Mouse (Mus musculus) regulatory T cell (primary cell): ENCODE data around the gene Polr2l.

Experiments used
- in situ Hi-C: fragments of 300-600 bp; cut with MboI, MseI; formaldehyde crosslinking; loops from one replicate; pipeline ENCODE4 v1.15.1; 2025; ENCODE audit warnings: high pct_unique_total_duplicates

Polr2l gene

DNA sequence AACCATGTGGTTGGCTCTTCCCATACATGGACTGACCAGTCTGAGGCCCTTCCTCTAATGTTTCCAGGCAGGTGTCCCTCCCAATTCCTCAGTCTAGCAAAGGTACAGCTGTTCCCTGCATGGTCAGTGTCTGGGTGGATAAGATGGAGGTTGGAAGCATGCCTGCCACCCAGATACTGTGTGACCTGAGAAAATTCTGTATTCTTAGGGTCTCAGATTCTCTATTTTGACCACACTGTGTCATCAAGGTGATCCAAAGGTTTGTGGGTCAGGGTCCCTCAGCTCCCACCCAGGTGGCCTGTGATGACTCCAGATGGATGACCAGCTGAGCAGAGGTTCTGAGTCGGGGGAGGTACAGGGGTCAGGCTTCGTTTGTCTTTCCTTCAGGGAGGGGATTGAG is 10.3 kb upstream of the Polr2l start:
- in situ Hi-C loops = loop anchor here (5.0 to 25.0 kb wide), 3 partner anchors 42 to 402 kb away; partner anchors contain the start of gene Muc6

- in situ Hi-C loops = loop anchor here (5.0 to 25.0 kb wide), 3 partner anchors 43 to 403 kb away; partner anchors contain the start of gene Muc6
These were observed 9.5 kb upstream of the Polr2l start for GRCm38 (mm10) chr7:141484186-141485120.

GRCm38 (mm10) chr7:141483114-141483653 is 8.3 kb upstream of the Polr2l start:
- in situ Hi-C loops = loop anchor here (25.0 kb wide), 2 partner anchors 179 to 404 kb away; partner anchors contain the start of gene Muc6

GRCm38 (mm10) chr7:141482531-141483024 is 7.6 kb upstream of the Polr2l start:
- in situ Hi-C loops = loop anchor here (25.0 kb wide), 2 partner anchors 180 to 405 kb away; partner anchors contain the start of gene Muc6

- in situ Hi-C loops = loop anchor here (25.0 kb wide), 2 partner anchors 181 to 406 kb away; partner anchors contain the start of gene Muc6
These were observed 6.8 kb upstream of the Polr2l start for GRCm38 (mm10) chr7:141481498-141482401.

DNA sequence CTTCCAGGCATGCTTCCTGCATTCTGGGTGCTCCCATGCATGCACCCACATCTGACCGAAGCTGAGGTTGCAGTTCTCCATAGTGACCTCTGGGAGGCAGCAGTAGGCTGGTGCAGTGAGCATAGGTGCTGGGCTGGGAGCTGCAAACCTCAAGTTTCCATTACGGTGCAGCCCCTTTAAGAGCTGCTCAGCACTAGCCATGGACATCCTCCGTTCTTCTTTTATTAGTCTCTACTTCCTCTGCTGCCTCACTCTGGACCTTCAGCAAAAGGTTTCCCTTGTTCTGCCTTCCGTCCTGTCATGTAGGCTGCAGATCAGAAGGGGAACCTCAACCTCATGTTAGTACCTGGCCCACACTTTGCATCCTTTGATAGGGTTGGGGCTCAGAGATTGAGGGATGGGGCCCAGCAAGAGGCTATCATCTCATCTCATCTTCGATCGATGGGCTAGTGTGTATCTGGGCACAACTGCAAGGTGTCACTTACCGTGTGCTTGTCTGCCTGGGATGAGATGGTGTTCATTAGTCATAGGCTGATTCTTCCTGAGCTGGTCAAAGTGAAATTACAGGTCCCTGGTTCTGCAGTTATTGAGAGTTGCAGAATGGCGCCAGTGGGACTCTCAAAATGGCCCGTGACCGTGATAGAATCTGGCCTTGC is 6.0 kb upstream of the Polr2l start:
- in situ Hi-C loops = loop anchor here (25.0 kb wide), 2 partner anchors 181 to 406 kb away; partner anchors contain the start of gene Muc6

DNA sequence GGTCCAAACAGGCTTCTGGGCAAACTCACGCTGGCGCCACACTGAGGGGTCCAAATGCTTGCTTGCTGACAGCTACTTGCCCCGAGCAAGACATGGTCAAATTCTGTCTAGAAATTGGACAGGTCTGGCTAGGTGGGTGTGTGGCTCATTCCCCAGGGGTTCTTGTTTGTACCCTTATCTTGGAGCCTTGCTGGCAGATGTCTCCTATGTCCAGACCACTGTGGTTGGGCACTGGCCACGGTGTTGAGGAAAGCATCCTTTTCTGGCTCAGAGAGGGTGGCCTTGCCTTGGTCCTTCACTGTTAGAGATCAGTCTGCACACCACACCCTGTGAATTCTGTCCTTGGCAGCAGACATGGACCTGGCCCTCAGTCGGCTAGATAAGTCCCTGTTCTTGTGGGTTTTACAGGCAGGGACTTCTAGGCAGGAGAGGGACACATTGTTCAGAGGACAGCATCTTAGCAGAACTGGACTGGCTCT is 3.4 kb upstream of the Polr2l start:
- in situ Hi-C loops = loop anchor here (25.0 kb wide), 2 partner anchors 184 to 409 kb away; partner anchors contain the start of gene Muc6

DNA sequence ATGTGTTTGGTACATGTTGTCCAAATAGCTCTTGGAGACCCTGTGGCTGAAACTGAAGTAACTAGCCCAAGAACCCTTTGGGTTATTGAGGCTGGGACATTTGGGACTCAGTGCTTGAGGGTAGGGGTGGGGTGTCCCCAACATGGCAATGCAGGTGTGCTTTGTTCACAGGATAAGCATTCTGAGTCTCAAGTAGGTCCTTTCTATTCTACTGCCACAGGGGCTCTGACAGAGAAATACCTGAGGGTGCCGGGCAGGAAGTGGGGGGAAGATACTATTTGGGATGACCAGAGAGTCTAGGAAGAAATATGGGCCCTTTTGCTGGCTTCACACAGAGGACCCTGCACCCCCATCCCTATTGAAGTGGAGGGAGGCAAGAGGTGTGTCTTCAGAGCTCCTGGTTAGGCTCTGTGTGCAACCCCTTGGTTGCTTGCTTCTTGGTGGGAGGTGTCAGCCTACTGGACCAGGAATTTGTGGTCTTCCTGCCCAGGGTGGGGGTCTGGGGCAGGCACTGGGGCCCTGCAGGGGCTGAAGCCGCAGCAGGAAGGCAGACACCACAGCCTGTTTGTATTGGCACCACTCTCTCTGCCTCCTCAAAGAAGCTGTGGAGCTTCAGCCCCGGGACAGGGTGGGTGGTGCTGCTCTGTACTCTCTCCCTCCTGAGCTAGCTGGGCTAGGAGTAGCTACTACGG is 2.8 kb upstream of the Polr2l start:
- in situ Hi-C loops = loop anchor here (25.0 kb wide), 2 partner anchors 185 to 410 kb away; partner anchors contain the start of gene Muc6

- in situ Hi-C loops = loop anchor here (25.0 kb wide), 2 partner anchors 185 to 410 kb away; partner anchors contain the start of gene Muc6
These were observed 2.0 kb upstream of the Polr2l start for GRCm38 (mm10) chr7:141476981-141477370.

GRCm38 (mm10) chr7:141476226-141476980 is 1.5 kb upstream of the Polr2l start:
- in situ Hi-C loops = loop anchor here (25.0 kb wide), 2 partner anchors 186 to 411 kb away; partner anchors contain the start of gene Muc6

GRCm38 (mm10) chr7:141475805-141476158 is 850 bp upstream of the Polr2l start:
- in situ Hi-C loops = loop anchor here (25.0 kb wide), 2 partner anchors 187 to 412 kb away; partner anchors contain the start of gene Muc6

DNA sequence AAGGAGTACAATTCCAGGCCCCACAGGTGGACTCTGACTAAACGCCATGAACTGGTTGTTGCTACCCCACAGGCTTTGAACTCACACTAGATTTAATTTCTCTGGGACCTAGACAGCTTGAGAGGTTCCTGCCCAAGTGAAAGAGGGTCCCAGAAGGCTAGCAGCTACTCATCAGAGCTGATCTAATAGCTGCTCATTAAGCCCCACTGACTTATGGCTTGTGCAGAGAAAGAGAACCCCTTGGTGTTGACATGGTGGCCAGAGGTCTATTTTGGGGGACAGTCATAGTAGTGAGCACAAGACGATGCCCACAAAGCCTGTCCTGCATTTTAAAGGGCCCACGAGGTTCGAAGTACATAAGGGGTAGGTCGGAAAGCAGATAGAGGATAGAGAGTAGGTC is 772 bp downstream of the Polr2l start:
- in situ Hi-C loops = no loop called here

DNA sequence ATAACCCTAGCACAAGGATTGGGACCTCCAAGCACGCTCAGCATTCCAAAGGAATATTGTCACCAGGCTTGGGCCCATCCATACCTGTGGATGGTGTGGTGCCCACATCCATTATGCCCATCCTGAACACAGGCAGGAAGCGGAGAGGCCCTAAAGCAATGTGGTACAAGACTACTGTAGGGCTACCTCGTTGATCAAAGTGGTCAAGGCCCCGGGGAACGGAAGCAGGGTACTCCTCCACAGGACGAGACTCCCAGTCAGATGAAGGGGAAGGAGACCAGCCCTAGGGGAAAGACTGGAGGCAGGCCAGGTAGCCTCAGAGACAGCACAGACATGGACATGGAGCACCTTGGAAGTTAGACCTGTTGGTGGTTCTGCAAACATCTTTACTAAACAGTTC is 2.2 kb downstream of the Polr2l start:
- in situ Hi-C loops = no loop called here

- in situ Hi-C loops = no loop called here
These were observed 2.7 kb downstream of the Polr2l start for GRCm38 (mm10) chr7:141472226-141472625.

DNA sequence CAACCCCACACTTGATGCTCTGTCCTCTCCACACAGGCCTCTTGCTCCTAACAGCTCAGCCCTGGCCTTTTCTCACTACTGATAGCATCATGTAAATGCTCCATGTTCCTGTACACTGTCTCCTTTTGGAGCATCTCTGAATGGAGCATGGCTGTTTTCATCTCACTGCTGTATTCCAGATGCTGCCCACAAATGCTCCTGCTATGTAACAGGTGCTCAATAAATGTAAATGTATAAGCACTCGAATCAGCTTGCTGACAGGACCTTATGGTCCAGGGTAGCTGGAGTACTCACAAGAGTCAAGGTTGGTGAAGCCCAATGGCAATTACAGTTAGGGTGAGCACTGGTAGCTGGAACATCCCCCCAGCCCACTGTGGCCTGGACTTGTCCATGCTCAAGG is 3.7 kb downstream of the Polr2l start:
- in situ Hi-C loops = no loop called here

DNA sequence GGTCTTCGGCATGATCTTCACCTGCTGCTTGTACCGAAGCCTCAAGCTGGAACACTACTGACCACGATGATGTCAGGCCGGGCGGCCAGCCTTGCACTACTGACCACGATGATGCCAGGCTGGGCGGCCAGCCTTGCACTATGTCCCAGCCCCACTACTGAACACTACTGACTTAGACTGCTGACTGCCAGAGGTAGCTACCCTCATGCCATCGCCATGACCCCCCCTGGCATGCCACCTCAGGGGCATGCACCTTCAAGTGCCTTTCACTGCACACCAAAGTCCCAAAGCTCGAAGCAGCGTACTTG is 4.3 kb downstream of the Polr2l start:
- in situ Hi-C loops = no loop called here

- in situ Hi-C loops = no loop called here
These were observed 4.9 kb downstream of the Polr2l start for GRCm38 (mm10) chr7:141469901-141470636.

GRCm38 (mm10) chr7:141469352-141469751 is 5.6 kb downstream of the Polr2l start:
- in situ Hi-C loops = no loop called here
